Mouse (Mus musculus) CH12.LX (cell line): Measurements from ENCODE around the gene Dhx33.

Experiments used
- CHD1 ChIP-seq: IDR thresholded peaks from 2 replicates; pipeline ENCODE4 v1.6.1; 2012; ENCODE audit warnings: low read depth, low read length, improper control_type of control experiment, inconsistent platforms
- CTCF ChIP-seq, 2 experiments: IDR thresholded peaks in 1 of 2; conservative IDR thresholded peaks in 1 of 2; 2 replicates each; pipeline ENCODE4 v1.5.1; 2011 to 2012; ENCODE audit warnings: low read depth in 2 of 2, low read length in 2 of 2, improper control_type of control experiment in 1 of 2, inconsistent platforms in 1 of 2, mild to moderate bottlenecking in 1 of 2, moderate library complexity in 1 of 2
- E2F4 ChIP-seq: IDR thresholded peaks from 2 replicates; pipeline ENCODE4 v1.6.1; 2011; ENCODE audit warnings: low read depth, low read length, improper control_type of control experiment; ENCODE audit not compliant: insufficient replicate concordance
- ELF1 ChIP-seq: IDR thresholded peaks from 2 replicates; pipeline ENCODE4 v1.6.1; 2014; ENCODE audit warnings: low read depth, mild to moderate bottlenecking, inconsistent platforms, low read length, improper control_type of control experiment
- EP300 ChIP-seq: IDR thresholded peaks from 2 replicates; pipeline ENCODE4 v1.6.1; 2011; ENCODE audit warnings: low read length, improper control_type of control experiment
- JUND ChIP-seq: conservative IDR thresholded peaks from 2 replicates; pipeline ENCODE4 v1.6.1; 2011; ENCODE audit warnings: low read depth, low read length, improper control_type of control experiment
- MAX ChIP-seq: IDR thresholded peaks from 2 replicates; pipeline ENCODE4 v1.6.1; 2011; ENCODE audit warnings: low read length, improper control_type of control experiment
- MEF2A ChIP-seq: IDR thresholded peaks from 2 replicates; pipeline ENCODE4 v1.6.1; 2014; ENCODE audit warnings: low read depth, mild to moderate bottlenecking, inconsistent platforms, low read length, improper control_type of control experiment, borderline replicate concordance
- POLR2A ChIP-seq: IDR thresholded peaks from 2 replicates; pipeline ENCODE4 v1.6.1; 2011; ENCODE audit warnings: low read depth, mild to moderate bottlenecking, improper control_type of control experiment, low read length
- POLR2AphosphoS2 ChIP-seq: IDR thresholded peaks from 2 replicates; pipeline ENCODE4 v1.6.1; 2011; ENCODE audit warnings: low read depth, low read length, improper control_type of control experiment
- SIN3A ChIP-seq: IDR thresholded peaks from 2 replicates; pipeline ENCODE4 v1.6.1; 2012; ENCODE audit warnings: low read length, improper control_type of control experiment, inconsistent platforms
- SMC3 ChIP-seq: IDR thresholded peaks from 2 replicates; pipeline ENCODE4 v1.6.1; 2011; ENCODE audit warnings: low read depth, low read length, improper control_type of control experiment
- USF2 ChIP-seq: conservative IDR thresholded peaks from 2 replicates; pipeline ENCODE4 v1.6.1; 2011; ENCODE audit warnings: low read depth, low read length, improper control_type of control experiment
- ZMIZ1 ChIP-seq: IDR thresholded peaks from 2 replicates; pipeline ENCODE4 v1.6.1; 2012; ENCODE audit warnings: low read depth, mild to moderate bottlenecking, inconsistent platforms, low read length, improper control_type of control experiment

GRCm38 (mm10) chr11:71005046-71005445 is 809 bp upstream of the Dhx33 start:
- TF ChIP-seq POLR2A (no peak), CTCF (conservative IDR thresholded peaks at IDR 0.05 in 1 of 2, IDR thresholded peaks at IDR 0.05 in 1 of 2; ENCODE audit: low read depth in 2 of 2, low read length in 2 of 2) (no peak), EP300 (no peak), E2F4 (no peak), CHD1 (no peak), USF2 (no peak), ELF1 (no peak), SMC3 (no peak), SIN3A (no peak), MEF2A (no peak), POLR2AphosphoS2 (no peak), JUND (no peak), MAX (no peak), ZMIZ1 (no peak)
